Mouse (Mus musculus): ENCODE data around the gene Fgf10. TPM values are rescaled to one million over a fixed set of nuclear protein-coding genes. Genes with fewer than 3 reads are reported as not detected.
A peak's percentile ranks its signal among the peaks of the same experiment; 100 is the strongest.

Gene Fgf10
- 10 to 100 TPM; 10.3 to 15.9 (median 13.1) TPM for total RNA-seq (2022)

GRCm38 (mm10) chr13:118669491-118669890 is at the start of gene Fgf10:
TSS of gene Fgf10 (plus strand) at chr13:118669791.
- no peak for DNase-seq (ENCODE audit: low spot score in 2 of 2)

- no peak for DNase-seq (ENCODE audit: low spot score in 2 of 2)
Observed at GRCm38 (mm10) chr13:118629661-118630428, 39.7 kb upstream of the Fgf10 start.

- DNase-seq (ENCODE audit: low spot score in 2 of 2): no peak
Observed at GRCm38 (mm10) chr13:118631500-118631899, 38.1 kb upstream of the Fgf10 start.

GRCm38 (mm10) chr13:118636047-118636446 is 33.5 kb upstream of the Fgf10 start:
- no peak for DNase-seq (ENCODE audit: low spot score in 2 of 2)

GRCm38 (mm10) chr13:118642585-118642984 is 27.0 kb upstream of the Fgf10 start:
- no peak for DNase-seq (ENCODE audit: low spot score in 2 of 2)

- no peak for DNase-seq (ENCODE audit: low spot score in 2 of 2)
Observed at GRCm38 (mm10) chr13:118643138-118643537, 26.5 kb upstream of the Fgf10 start.

GRCm38 (mm10) chr13:118656991-118657390 is 12.6 kb upstream of the Fgf10 start:
- DNase-seq (ENCODE audit: low spot score in 2 of 2): no peak

GRCm38 (mm10) chr13:118658031-118658430 is 11.6 kb upstream of the Fgf10 start:
- DNase-seq (ENCODE audit: low spot score in 2 of 2): no peak

- no peak for DNase-seq (ENCODE audit: low spot score in 2 of 2)
Observed at GRCm38 (mm10) chr13:118658608-118659326, 10.8 kb upstream of the Fgf10 start.

GRCm38 (mm10) chr13:118661664-118662063 is 7.9 kb upstream of the Fgf10 start:
- no peak for DNase-seq (ENCODE audit: low spot score in 2 of 2)

- DNase-seq (ENCODE audit: low spot score in 2 of 2): no peak
Observed at GRCm38 (mm10) chr13:118664901-118665300, 4.7 kb upstream of the Fgf10 start.

GRCm38 (mm10) chr13:118679228-118679627 is 9.6 kb downstream of the Fgf10 start:
- no peak for DNase-seq (ENCODE audit: low spot score in 2 of 2)

GRCm38 (mm10) chr13:118693049-118693448 is 23.5 kb downstream of the Fgf10 start:
- DNase-seq (ENCODE audit: low spot score in 2 of 2): no peak

- no peak for DNase-seq (ENCODE audit: low spot score in 2 of 2)
Observed at GRCm38 (mm10) chr13:118695103-118695502, 25.5 kb downstream of the Fgf10 start.

GRCm38 (mm10) chr13:118703727-118704126 is 34.1 kb downstream of the Fgf10 start:
- no peak for DNase-seq (ENCODE audit: low spot score in 2 of 2)

- DNase-seq (ENCODE audit: low spot score in 2 of 2): no peak
Observed at GRCm38 (mm10) chr13:118705716-118706115, 36.1 kb downstream of the Fgf10 start.

- DNase-seq (ENCODE audit: low spot score in 2 of 2): no peak
Observed at GRCm38 (mm10) chr13:118709912-118710311, 40.3 kb downstream of the Fgf10 start.

- DNase-seq (ENCODE audit: low spot score in 2 of 2): no peak
Observed at GRCm38 (mm10) chr13:118713626-118714150, 44.1 kb downstream of the Fgf10 start.

- peak; percentile 8 to 34 for DNase-seq (ENCODE audit: low spot score in 2 of 2)
Observed at GRCm38 (mm10) chr13:118714284-118715065, 44.9 kb downstream of the Fgf10 start.

- no peak for DNase-seq (ENCODE audit: low spot score in 2 of 2)
Observed at GRCm38 (mm10) chr13:118715066-118716018, 45.8 kb downstream of the Fgf10 start.

Measured in layer of hippocampus, adult 8-10 months (tissue).